ENCODE assay signal across 22 mouse cellular contexts in the genomic region with DNA sequence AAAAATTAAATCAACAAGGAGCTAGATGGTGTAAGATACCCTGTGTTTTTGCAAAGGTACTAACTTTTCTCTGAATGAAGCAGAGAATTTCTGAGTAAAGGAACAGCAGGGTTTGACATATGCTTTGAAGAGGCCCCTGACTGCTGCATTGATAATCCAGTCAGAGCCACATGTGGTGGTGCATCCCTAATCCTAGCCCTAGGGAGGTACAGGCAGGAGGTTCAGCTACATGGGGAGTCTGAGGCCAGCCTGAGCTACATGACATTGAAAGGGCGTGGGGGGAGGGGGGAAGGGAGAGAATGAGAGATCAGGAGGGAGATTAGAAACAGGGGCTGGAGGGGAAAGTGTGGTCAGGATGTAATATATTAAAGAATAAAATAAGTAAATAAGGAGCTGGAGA.
"Had no signal": no experiment of that assay in that cellular context is flagged by ENCODE, and none has a peak within 500 bp of the region (broad histone marks: within the 10 kb centered on the region; RNA-seq: fewer than 3 reads in every experiment).

No protein-coding gene starts in this region.

- H3K27ac ChIP-seq: gastrocnemius, adult 2 months; heart, embryonic 10.5 days; hindbrain, embryonic 10.5 days; hindbrain, embryonic 12.5 days; hindbrain, embryonic 15.5 days; layer of hippocampus, adult 2 months; left cerebral cortex, adult 2 months; limb, embryonic 10.5 days; limb, embryonic 12.5 days had no signal

- H3K9ac ChIP-seq: heart, embryonic 12.5 days; hindbrain, embryonic 12.5 days; hindbrain, embryonic 15.5 days; limb, embryonic 12.5 days had no signal

- H3K9me3 ChIP-seq: heart, embryonic 10.5 days; heart, embryonic 12.5 days; hindbrain, embryonic 10.5 days; hindbrain, embryonic 12.5 days; hindbrain, embryonic 15.5 days; limb, embryonic 10.5 days; limb, embryonic 12.5 days had no signal

- H3K4me1 ChIP-seq: heart, embryonic 10.5 days; heart, embryonic 12.5 days; hindbrain, embryonic 12.5 days; hindbrain, embryonic 15.5 days; limb, embryonic 10.5 days; limb, embryonic 12.5 days had no signal

- H3K4me2 ChIP-seq: heart, embryonic 12.5 days; hindbrain, embryonic 12.5 days; hindbrain, embryonic 15.5 days; limb, embryonic 12.5 days had no signal

- H3K4me3 ChIP-seq: gastrocnemius, adult 2 months; heart, embryonic 10.5 days; heart, embryonic 12.5 days; hindbrain, embryonic 10.5 days; hindbrain, embryonic 12.5 days; hindbrain, embryonic 15.5 days; layer of hippocampus, adult 2 months; left cerebral cortex, adult 2 months; limb, embryonic 10.5 days; limb, embryonic 12.5 days had no signal

- ATAC-seq: intestine, embryonic 16.5 days had no signal

- DNase-seq: gastrocnemius, adult 2 months; gastrocnemius, postnatal 10 days; gastrocnemius, postnatal 25 days; heart, adult 18-20 months; heart, postnatal 10 days; heart, postnatal 4 days; kidney, adult 18-20 months; kidney, adult 8-10 months; kidney, postnatal 10 days; kidney, postnatal 25 days; kidney, postnatal 4 days; liver had no signal

- H3K27me3 ChIP-seq: heart, embryonic 12.5 days; hindbrain, embryonic 12.5 days; hindbrain, embryonic 15.5 days; limb, embryonic 12.5 days had no signal

- H3K36me3 ChIP-seq: heart, embryonic 10.5 days; heart, embryonic 12.5 days; hindbrain, embryonic 10.5 days; hindbrain, embryonic 12.5 days; hindbrain, embryonic 15.5 days; limb, embryonic 10.5 days; limb, embryonic 12.5 days had no signal
